Mouse (Mus musculus): ENCODE measurements at regions not wholly inside any gene's neighbourhood (a gene's known extent, or its start where the extent isn't known, plus 50 kb on each side); places are given as distances from the start of the nearest gene placed in this dataset.

- no peak overlapping the region for H3K4me2 ChIP-seq (replicated peaks; ENCODE audit: low read depth)
- 63% methylated on average over 6 of the region's 6 CpGs for WGBS
Observed at GRCm38 (mm10) chr6:140973732-140974131, 244.6 kb downstream of the Gm11077 start.

GRCm38 (mm10) chr6:140976989-140977388, 247.9 kb downstream of the Gm11077 start:
- no peak overlapping the region for H3K27ac ChIP-seq (ENCODE audit: low read depth, low read length)
- H3K9me3 ChIP-seq (ENCODE audit: control insufficient read depth), result no peaks in the 10 kb centered on the region
- TF ChIP-seq CTCF (IDR thresholded peaks at IDR 0.05; ENCODE audit: low read depth), result no peak
- 61% methylated on average over 5 of the region's 5 CpGs for WGBS
- no peak overlapping the region for H3K9ac ChIP-seq (ENCODE audit: low read depth, low read length)
- no peaks in the 10 kb centered on the region for H3K36me3 ChIP-seq (ENCODE audit: control insufficient read depth, insufficient read depth)
- H3K27me3 ChIP-seq (replicated peaks; ENCODE audit: control insufficient read depth, insufficient read depth, low read length), result no peaks in the 10 kb centered on the region
- H3K4me1 ChIP-seq (replicated peaks; ENCODE audit: control insufficient read depth, insufficient read depth, low read length), result no peaks in the 10 kb centered on the region
- no peak overlapping the region for H3K4me2 ChIP-seq (replicated peaks; ENCODE audit: low read depth)
- no peak overlapping the region for H3K4me3 ChIP-seq (ENCODE audit: low read depth, low read length)
- no peak for ATAC-seq

More at GRCm38 (mm10) chr6:140973732-140974131, 244.6 kb downstream of the Gm11077 start:
- Histone ChIP-seq H3K9me3 (ENCODE audit: control insufficient read depth) (no peaks in the 10 kb centered on the region), H3K27me3 (replicated peaks; ENCODE audit: control insufficient read depth, insufficient read depth, low read length) (no peaks in the 10 kb centered on the region), H3K27ac (ENCODE audit: low read depth, low read length) (no peak overlapping the region), H3K9ac (ENCODE audit: low read depth, low read length) (no peak overlapping the region), H3K36me3 (ENCODE audit: control insufficient read depth, insufficient read depth) (no peaks in the 10 kb centered on the region), H3K4me1 (replicated peaks; ENCODE audit: control insufficient read depth, insufficient read depth, low read length) (no peaks in the 10 kb centered on the region), H3K4me3 (ENCODE audit: low read depth, low read length) (no peak overlapping the region)
- TF ChIP-seq CTCF (IDR thresholded peaks at IDR 0.05; ENCODE audit: low read depth), result no peak
- ATAC-seq, result no peak

DNA sequence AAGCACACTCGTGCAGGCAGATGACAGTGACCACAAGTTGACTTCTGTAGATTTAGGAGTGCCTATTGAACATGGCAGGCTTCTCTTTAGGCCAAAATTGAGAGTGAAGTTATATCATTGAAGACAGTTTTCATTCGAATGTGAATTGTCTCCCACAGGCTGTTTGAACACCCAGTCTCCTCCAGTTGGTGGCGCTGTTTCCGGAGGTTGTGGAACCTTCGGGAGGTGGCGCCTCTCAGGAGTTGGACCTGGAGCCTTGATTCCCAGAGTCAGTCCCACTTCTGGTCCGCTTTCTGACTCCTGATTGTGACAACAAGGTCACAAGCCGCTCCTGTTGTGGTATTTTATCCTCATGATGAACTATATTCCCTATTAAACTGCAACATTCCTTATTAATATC, 254.5 kb downstream of the Gm11077 start:
- 94% methylated on average over 8 of the region's 8 CpGs for whole genome bisulfite sequencing

GRCm38 (mm10) chr6:140984249-140984648, 255.2 kb downstream of the Gm11077 start:
- H3K4me1 ChIP-seq (replicated peaks; ENCODE audit: control insufficient read depth, insufficient read depth, low read length), result no peaks in the 10 kb centered on the region
- 93% methylated on average over 7 of the region's 7 CpGs for WGBS
- H3K36me3 ChIP-seq (ENCODE audit: control insufficient read depth, insufficient read depth), result no peaks in the 10 kb centered on the region
- H3K27me3 ChIP-seq (replicated peaks; ENCODE audit: control insufficient read depth, insufficient read depth, low read length), result no peaks in the 10 kb centered on the region
- ATAC-seq, result no peak
- H3K4me3 ChIP-seq (ENCODE audit: low read depth, low read length), result no peak overlapping the region
- H3K9me3 ChIP-seq (ENCODE audit: control insufficient read depth), result no peaks in the 10 kb centered on the region
- TF ChIP-seq CTCF (IDR thresholded peaks at IDR 0.05; ENCODE audit: low read depth), result no peak
- H3K27ac ChIP-seq (ENCODE audit: low read depth, low read length), result no peak overlapping the region
- no peak overlapping the region for H3K4me2 ChIP-seq (replicated peaks; ENCODE audit: low read depth)
- no peak overlapping the region for H3K9ac ChIP-seq (ENCODE audit: low read depth, low read length)

More for the DNA sequence above, 254.5 kb downstream of the Gm11077 start:
- TF ChIP-seq CTCF (IDR thresholded peaks at IDR 0.05; ENCODE audit: low read depth), result no peak
- Histone ChIP-seq H3K27ac (ENCODE audit: low read depth, low read length) (no peak overlapping the region), H3K36me3 (ENCODE audit: control insufficient read depth, insufficient read depth) (no peaks in the 10 kb centered on the region), H3K9ac (ENCODE audit: low read depth, low read length) (no peak overlapping the region), H3K4me1 (replicated peaks; ENCODE audit: control insufficient read depth, insufficient read depth, low read length) (no peaks in the 10 kb centered on the region), H3K9me3 (ENCODE audit: control insufficient read depth) (no peaks in the 10 kb centered on the region), H3K4me2 (replicated peaks; ENCODE audit: low read depth) (no peak overlapping the region), H3K4me3 (ENCODE audit: low read depth, low read length) (no peak overlapping the region), H3K27me3 (replicated peaks; ENCODE audit: control insufficient read depth, insufficient read depth, low read length) (no peaks in the 10 kb centered on the region)
- ATAC-seq, result no peak

DNA sequence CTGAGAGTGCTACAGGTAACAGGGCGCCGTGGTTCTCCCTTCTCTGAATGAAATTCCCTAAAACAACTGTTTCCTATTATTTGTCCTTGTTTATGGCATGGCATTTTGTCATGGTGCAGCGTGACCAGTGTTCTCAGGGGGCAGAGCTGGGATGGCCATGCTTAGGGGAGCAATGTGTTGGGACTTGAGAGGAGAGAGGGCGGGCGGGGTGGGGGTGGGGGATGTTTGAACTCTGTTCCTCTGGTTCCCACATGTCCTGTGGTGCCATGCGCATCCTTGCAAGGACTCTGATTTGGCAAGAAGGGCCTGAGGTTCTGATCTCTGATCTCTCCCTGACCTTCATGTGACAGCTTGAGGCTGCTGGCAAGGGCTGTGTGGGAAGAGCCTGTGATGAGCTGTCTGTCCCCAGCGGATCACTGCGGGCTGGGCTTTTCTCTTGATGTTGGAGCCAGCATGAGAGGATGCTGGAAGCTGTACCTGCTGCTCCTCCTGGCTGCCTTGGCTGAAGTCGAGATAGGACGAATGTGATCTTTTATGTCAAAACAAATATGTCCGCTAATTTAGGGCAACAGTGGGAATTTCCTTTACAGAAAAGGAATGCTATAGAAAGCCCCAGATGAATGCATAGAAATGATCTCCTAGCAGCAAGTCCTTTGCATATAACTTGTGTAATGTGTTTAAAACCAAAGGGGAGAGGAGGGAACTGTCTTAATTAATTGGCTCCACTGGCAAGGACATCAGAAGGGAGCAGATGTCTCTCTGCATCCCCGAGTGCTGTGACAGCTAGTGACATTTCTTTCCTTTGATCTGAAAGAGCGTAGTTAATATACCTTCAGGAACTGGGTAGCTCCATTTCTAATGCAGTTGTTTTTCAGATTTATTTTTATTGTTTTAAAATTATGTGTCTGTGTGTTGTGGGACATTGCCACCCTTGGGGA, 255.2 kb upstream of the Pde3a start:
- H3K4me2 ChIP-seq (replicated peaks; ENCODE audit: low read depth), result no peak overlapping the region
- no peak for ATAC-seq
- H3K27ac ChIP-seq (ENCODE audit: low read depth, low read length), result no peak overlapping the region
- no peak overlapping the region for H3K9ac ChIP-seq (ENCODE audit: low read depth, low read length)
- no peaks in the 10 kb centered on the region for H3K36me3 ChIP-seq (ENCODE audit: control insufficient read depth, insufficient read depth)
- no peak for TF ChIP-seq CTCF (IDR thresholded peaks at IDR 0.05; ENCODE audit: low read depth)
- H3K4me3 ChIP-seq (ENCODE audit: low read depth, low read length), result no peak overlapping the region
- no peaks in the 10 kb centered on the region for H3K27me3 ChIP-seq (replicated peaks; ENCODE audit: control insufficient read depth, insufficient read depth, low read length)
- H3K9me3 ChIP-seq (ENCODE audit: control insufficient read depth), result no peaks in the 10 kb centered on the region
- no peaks in the 10 kb centered on the region for H3K4me1 ChIP-seq (replicated peaks; ENCODE audit: control insufficient read depth, insufficient read depth, low read length)
- 87% methylated on average over 13 of the region's 13 CpGs for WGBS

DNA sequence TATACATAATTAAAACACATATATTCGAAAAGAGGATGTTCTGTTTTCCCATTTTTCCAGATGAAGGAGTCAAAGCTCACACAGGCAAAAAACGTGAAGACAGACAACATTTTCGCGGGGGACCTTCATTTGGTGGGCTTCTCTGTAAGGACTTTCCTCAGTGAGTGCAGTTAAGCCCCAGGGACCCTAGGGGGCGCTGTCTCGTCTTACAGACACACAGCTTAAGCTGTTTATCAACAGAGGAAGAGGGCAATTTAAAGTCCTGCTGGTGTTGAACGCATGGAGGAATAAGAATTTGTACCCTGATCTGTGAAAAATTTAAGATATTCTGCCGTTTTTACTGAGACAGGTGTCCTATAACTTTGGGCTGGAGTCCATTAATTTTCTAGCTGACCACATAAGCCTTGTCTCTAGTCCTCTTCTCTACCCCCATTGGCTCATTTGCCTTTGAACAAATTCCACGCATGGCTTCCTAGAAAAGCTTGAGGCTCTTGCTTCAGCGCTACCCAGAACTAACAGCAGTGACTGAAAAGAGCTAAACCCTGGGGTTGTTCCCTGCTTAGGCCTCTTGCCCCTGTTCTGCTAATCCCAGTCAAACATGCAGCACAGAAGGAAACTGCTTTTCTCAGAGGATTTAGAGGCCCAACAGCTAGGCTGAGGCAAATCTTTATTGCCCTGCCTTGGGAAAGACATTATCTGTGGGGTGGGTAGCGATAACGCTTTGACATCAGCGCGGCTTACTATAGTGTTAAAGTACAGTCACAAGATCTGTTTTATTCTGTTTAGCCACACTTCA, 253.5 kb upstream of the Pde3a start:
- Histone ChIP-seq H3K4me2 (replicated peaks; ENCODE audit: low read depth) (no peak overlapping the region; the same call in 1 of the 2 replicates), H3K27me3 (replicated peaks; ENCODE audit: control insufficient read depth, insufficient read depth, low read length) (no peaks in the 10 kb centered on the region), H3K27ac (ENCODE audit: low read depth, low read length) (peak overlapping the region; percentile 82), H3K4me1 (replicated peaks; ENCODE audit: control insufficient read depth, insufficient read depth, low read length) (no peaks in the 10 kb centered on the region), H3K36me3 (ENCODE audit: control insufficient read depth, insufficient read depth) (no peaks in the 10 kb centered on the region), H3K9me3 (ENCODE audit: control insufficient read depth) (no peaks in the 10 kb centered on the region), H3K9ac (ENCODE audit: low read depth, low read length) (no peak overlapping the region), H3K4me3 (ENCODE audit: low read depth, low read length) (no peak overlapping the region)
- 39% methylated on average over 14 of the region's 14 CpGs for WGBS
- ATAC-seq, result peak; percentile 98
- TF ChIP-seq CTCF (IDR thresholded peaks at IDR 0.05; ENCODE audit: low read depth), result peak; percentile 80
